Mouse (Mus musculus) liver, embryonic 16.5 days (tissue): ENCODE data around the gene Ptbp3. TPM values are rescaled to one million over a fixed set of nuclear protein-coding genes. Genes with fewer than 3 reads are reported as not detected.
"Not testable (repeated sequence)": the region's sequence is repeated elsewhere in the genome, so short reads cannot be mapped to it uniquely, and the experiment has no call there.

ENCODE experiments used
- ATAC-seq: fragments of 200-750 bp; cut with Nextera tagmentation; 2 replicates; pipeline ENCODE4 v1.8.0; 2017; ENCODE audit warnings: low read depth, mild to moderate bottlenecking, moderate number of reproducible peaks, moderate library complexity
- H3K27ac ChIP-seq: fragments of 300-500 bp; sonication (generic); 2 replicates; pipeline ENCODE4 v1.5.1; 2014; ENCODE audit warnings: mild to moderate bottlenecking, low read length
- H3K27me3 ChIP-seq: fragments of 300-500 bp; sonication (generic); 2 replicates; pipeline ENCODE4 v1.6.1; 2014; ENCODE audit warnings: low read depth, low read length, mixed read lengths; ENCODE audit not compliant: control insufficient read depth, insufficient read depth
- H3K36me3 ChIP-seq: fragments of 300-500 bp; sonication (generic); 2 replicates; pipeline ENCODE4 v1.6.1; 2014; ENCODE audit warnings: mild to moderate bottlenecking; ENCODE audit not compliant: control insufficient read depth, insufficient read depth
- H3K4me1 ChIP-seq: fragments of 300-500 bp; sonication (generic); 2 replicates; pipeline ENCODE4 v1.6.1; 2014; ENCODE audit warnings: low read depth, low read length, mixed read lengths; ENCODE audit not compliant: control insufficient read depth
- H3K4me2 ChIP-seq: fragments of 300-500 bp; sonication (generic); 2 replicates; pipeline ENCODE4 v1.6.1; 2014; ENCODE audit warnings: low read depth, low read length, mixed read lengths
- H3K4me3 ChIP-seq: fragments of 300-500 bp; sonication (generic); 2 replicates; pipeline ENCODE4 v1.5.1; 2014; ENCODE audit warnings: low read depth, mild to moderate bottlenecking, low read length
- H3K9ac ChIP-seq: fragments of 300-500 bp; sonication (generic); 2 replicates; pipeline ENCODE4 v1.6.1; 2014; ENCODE audit warnings: low read depth, low read length
- H3K9me3 ChIP-seq: fragments of 300-500 bp; sonication (generic); replicated peaks from 2 replicates; pipeline ENCODE4 v1.6.1; 2016; ENCODE audit warnings: low read length; ENCODE audit not compliant: control insufficient read depth
- WGBS: fragments of 180-500 bp; shearing (Covaris S2); extraction: QIAGEN DNeasy Blood & Tissue Kit; methylation state at CpG from one replicate; pipeline ENCODE4 v1.1.7; 2014; ENCODE audit not compliant: insufficient replicate concordance; 5-methylcytosine and 5-hydroxymethylcytosine counted together
- polyA plus RNA-seq: library from polyadenylated mRNA; unstranded; fragments of >200 nt; fragmentation: Nextera tagmentation; extraction: Ambion mirVana; gene quantifications from 2 replicates; pipeline ENCODE4 v1.2.1, GENCODE M21; 2015

Ptbp3 gene
- polyA plus RNA-seq, 1 experiment from 2014 or later = 52.4 TPM

DNA sequence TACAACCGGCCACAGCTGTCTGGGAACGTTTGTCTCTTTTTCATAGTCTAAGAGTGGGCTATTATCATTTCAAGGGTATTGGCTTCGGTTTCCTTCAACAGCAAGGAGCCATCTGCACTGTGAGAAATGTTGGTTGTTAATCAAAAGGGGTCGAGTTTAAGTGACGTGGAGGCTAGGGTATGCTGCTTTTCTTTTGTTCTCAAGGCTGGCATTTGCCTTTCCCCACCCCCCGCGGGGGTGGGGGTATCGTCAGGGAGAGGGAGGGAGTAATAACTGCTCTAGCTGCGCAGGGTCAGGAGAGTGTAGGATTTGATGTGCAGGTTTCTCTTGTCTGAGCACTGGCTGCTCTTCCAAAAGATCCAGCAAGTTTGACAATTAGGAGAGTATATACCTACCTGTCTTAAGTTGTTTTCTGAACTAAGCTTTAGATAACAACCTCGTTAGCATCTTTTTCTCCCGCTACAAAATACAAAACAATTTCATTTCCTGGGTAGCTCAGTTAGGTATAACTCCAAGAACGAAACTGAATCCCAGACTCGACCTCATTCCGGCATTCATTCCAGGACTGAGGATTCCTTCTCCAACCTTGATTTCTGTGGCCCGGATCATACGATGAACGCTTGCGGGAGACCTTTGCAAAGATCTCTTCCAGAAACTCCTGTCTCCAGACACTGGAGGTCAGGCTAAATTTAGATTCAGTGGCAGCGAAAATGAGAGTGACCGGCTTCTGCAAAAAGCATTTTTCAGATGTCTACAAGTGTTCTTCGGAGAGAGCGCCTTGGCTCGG lies 31.5 kb upstream of the Ptbp3 start:
- H3K27ac ChIP-seq = peak overlapping the region; percentile 92
- H3K9ac ChIP-seq = peak overlapping the region; percentile 74
- peak overlapping the region; percentile 84 for H3K4me3 ChIP-seq
- H3K36me3 ChIP-seq = no peaks in the 10 kb centered on the region
- no peaks in the 10 kb centered on the region for H3K9me3 ChIP-seq
- no peak for ATAC-seq
- peak overlapping the region; percentile 99 for H3K4me2 ChIP-seq
- WGBS = under 1% methylated on average over 23 of the region's 23 CpGs
- no peaks in the 10 kb centered on the region for H3K27me3 ChIP-seq
- H3K4me1 ChIP-seq = peaks cover 14% of the 10 kb centered on the region

DNA sequence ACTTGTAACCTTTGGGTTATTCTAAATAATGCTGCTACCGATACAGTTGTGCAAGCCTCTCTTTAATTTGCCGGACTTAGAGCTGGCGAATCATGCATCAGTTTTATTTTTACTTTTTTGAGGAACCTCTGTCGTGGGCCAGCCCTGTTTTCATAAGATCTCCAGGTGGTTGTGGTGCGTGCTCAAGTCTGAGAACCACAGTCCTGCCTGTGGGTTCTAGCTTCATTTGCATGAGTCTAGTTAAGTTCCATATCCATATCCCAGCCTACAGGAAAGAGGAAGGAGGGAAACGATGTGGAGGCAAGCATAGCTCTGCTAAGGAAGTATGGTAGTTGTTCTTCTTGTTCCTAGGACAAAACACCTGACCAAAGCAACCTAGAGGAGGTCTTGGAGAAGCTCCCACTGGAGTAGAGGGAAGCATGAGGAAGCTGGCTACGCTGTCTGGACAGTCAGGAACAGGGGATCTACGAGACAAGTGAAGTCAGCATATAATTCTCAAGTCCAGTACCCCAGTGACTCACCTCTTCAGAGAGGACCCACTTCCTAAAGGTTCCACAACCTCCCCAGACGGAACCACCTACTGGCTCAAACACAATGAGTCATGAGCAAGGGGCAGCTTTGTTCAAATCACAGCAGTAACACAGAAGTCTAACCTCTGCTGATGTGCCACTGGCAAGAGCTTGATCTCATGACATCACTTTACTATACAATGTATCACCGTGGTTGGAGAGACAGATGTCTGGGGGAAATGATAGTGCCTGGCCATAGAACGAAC lies 26.2 kb upstream of the Ptbp3 start:
- ATAC-seq = no peak

DNA sequence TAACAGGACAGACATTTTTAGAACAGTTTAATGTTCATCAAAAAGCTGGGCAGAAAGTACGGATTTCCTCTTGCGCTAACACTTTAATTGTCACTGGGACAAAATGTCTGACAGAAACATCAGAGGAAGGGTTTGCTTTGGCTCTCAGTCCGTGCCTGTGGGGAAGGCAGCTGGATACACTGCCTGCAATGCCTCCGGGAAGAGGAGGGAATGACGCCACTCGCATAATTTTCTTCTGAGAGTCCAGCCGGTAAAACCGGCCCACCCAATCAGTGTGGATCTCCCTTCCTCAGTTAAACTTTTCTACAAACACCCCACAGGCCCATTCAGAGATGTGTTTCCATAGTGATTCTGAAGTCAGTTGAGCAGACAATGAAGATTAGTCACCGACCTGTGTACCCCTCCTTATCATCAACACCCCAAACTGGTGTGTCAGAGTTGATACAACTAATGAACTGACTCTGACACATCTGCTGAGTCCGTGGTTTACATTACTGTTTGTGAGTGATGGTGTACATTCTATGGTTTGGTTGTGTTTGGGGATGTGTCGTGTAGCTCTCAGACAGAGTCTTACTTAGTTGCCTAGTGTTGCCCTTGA lies 23.5 kb upstream of the Ptbp3 start:
- peak; percentile 76 for ATAC-seq
- Histone ChIP-seq H3K4me1 (peaks cover 11% of the 10 kb centered on the region), H3K27ac (peak overlapping the region; percentile 60; the same call in 1 of the 2 replicates), H3K9ac (no peak overlapping the region), H3K27me3 (no peaks in the 10 kb centered on the region), H3K4me3 (no peak overlapping the region), H3K36me3 (no peaks in the 10 kb centered on the region), H3K9me3 (no peaks in the 10 kb centered on the region), H3K4me2 (peak overlapping the region; percentile 32; the same call in 1 of the 2 replicates)
- WGBS = 48% methylated on average over 11 of the region's 11 CpGs

More for the DNA sequence above, 26.2 kb upstream of the Ptbp3 start:
- Histone ChIP-seq H3K9me3 (no peaks in the 10 kb centered on the region), H3K36me3 (no peaks in the 10 kb centered on the region), H3K4me2 (no peak overlapping the region), H3K27me3 (no peaks in the 10 kb centered on the region), H3K9ac (no peak overlapping the region), H3K4me1 (peaks cover 11% of the 10 kb centered on the region), H3K27ac (no peak overlapping the region), H3K4me3 (no peak overlapping the region)
- WGBS = 54% methylated on average over 11 of the region's 11 CpGs

DNA sequence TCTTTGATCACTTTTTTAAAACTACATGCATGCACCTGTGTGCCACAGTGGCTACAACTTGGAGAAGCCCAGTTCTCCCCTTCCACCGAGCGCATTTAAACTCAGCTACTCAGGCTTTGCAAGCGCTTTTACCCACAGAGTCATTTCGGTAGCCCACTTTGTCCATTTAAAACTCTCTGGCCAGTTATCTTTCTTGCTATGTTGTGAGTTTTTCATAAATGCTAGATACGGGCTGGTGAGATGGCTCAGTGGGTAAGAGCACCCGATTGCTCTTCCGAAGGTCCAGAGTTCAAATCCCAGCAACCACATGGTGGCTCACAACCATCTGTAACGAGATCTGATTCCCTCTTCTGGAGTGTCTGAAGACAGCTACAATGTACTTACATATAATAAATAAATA lies 21.4 kb upstream of the Ptbp3 start:
- not testable (repeated sequence) for ATAC-seq, H3K27me3 ChIP-seq, H3K9me3 ChIP-seq, H3K36me3 ChIP-seq, H3K4me3 ChIP-seq, H3K4me2 ChIP-seq, H3K27ac ChIP-seq, H3K9ac ChIP-seq
- H3K4me1 ChIP-seq = peaks cover 11% of the 10 kb centered on the region
- WGBS = 86% methylated on average over 7 of the region's 8 CpGs

DNA sequence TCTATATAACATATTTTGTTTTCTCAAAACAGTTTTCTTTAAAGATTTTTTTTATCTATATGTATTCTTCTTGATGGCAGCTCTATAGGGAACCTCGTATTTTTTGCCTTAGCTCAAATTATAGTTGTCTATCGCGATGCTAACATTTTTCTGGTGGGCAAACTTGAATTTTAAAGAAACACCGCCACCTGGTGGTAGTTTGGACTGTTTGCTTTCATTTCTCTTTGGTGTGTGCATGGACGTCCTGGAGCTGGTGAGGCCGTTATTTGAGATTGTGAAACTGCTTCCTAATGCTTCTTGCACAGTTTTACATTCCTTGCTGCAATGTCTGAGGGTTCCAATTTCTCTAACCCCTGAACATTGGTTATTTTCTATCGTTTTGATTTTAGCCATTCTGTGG lies 20.4 kb upstream of the Ptbp3 start:
- H3K9me3 ChIP-seq = no peaks in the 10 kb centered on the region
- H3K9ac ChIP-seq = no peak overlapping the region
- no peak overlapping the region for H3K27ac ChIP-seq
- under 1% methylated on average over 7 of the region's 7 CpGs for WGBS
- peaks cover 11% of the 10 kb centered on the region for H3K4me1 ChIP-seq
- H3K4me3 ChIP-seq = no peak overlapping the region
- H3K4me2 ChIP-seq = peak overlapping the region; percentile 49
- H3K27me3 ChIP-seq = no peaks in the 10 kb centered on the region
- ATAC-seq = peak; percentile 49
- no peaks in the 10 kb centered on the region for H3K36me3 ChIP-seq

DNA sequence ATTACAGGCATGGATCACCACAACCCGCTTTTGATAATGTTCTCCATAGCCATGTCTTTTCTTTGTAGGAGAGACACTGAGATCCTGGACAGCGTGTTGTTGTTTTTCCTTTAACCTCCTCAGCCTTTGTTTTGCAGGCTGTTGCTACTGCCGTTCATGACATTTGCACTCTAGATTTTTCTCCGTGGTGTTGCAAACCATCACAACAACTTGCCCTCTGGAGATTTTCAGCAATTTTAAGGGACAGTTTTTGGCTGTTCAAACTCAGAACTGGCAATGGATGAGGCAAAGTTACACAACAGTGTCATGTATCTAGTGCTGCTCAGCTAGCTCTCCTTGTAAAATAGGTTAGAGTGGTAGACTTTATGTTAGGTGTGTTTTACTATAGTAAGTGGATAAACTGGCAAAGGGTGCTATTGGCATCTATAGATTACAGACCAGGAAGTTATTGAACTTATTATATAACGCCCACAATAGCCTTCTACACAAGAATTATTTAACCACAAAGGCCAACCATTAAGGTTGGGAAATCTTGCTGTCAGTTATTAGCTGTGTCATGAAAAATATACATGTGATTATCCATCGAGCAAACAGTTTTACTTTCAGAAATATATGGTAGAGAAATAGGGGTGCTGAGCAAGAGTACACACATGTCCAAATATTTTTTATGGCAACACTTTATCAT lies 18.6 kb upstream of the Ptbp3 start:
- Histone ChIP-seq H3K36me3 (no peaks in the 10 kb centered on the region), H3K9me3 (no peaks in the 10 kb centered on the region), H3K9ac (no peak overlapping the region), H3K4me3 (no peak overlapping the region), H3K4me2 (no peak overlapping the region), H3K4me1 (peaks cover 8% of the 10 kb centered on the region), H3K27me3 (no peaks in the 10 kb centered on the region), H3K27ac (no peak overlapping the region)
- ATAC-seq = no peak
- WGBS = 53% methylated on average over 6 of the region's 6 CpGs

DNA sequence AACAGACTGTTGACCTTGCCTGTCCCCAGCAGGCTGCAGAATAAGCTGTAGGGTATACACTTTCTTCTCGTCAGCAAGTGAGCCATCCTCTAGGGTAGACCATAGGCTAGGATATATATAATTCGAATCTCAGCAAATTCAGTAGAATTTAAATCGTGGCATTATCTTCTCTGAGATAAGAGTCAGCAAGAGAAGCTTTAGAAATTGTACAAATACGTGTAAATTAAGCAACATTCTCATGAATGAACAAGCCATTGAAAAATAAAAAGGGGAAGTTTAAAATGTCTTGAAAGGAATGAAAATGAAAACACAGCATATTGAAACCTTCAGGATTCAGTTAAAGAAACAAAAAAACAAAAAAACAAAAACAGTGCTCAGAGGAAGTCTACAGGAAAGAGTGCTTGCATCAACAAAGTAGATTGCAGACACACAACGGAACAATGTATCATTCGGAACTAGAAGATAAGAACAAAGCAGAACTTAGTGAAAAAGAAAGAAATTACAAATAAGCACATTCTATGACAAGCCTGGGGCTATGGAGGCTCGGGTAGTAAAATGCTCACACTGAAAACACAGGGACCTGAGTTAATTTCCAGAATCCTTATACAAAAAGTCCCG lies 16.5 kb upstream of the Ptbp3 start:
- no peak; the same call in 1 of the 2 replicates for ATAC-seq
- H3K9ac ChIP-seq = no peak overlapping the region
- H3K4me2 ChIP-seq = no peak overlapping the region
- H3K4me1 ChIP-seq = peaks cover 4% of the 10 kb centered on the region
- H3K9me3 ChIP-seq = no peaks in the 10 kb centered on the region
- H3K4me3 ChIP-seq = no peak overlapping the region
- peak overlapping the region; percentile 62 for H3K27ac ChIP-seq
- H3K36me3 ChIP-seq = no peaks in the 10 kb centered on the region
- H3K27me3 ChIP-seq = no peaks in the 10 kb centered on the region
- 24% methylated on average over 8 of the region's 8 CpGs for WGBS

DNA sequence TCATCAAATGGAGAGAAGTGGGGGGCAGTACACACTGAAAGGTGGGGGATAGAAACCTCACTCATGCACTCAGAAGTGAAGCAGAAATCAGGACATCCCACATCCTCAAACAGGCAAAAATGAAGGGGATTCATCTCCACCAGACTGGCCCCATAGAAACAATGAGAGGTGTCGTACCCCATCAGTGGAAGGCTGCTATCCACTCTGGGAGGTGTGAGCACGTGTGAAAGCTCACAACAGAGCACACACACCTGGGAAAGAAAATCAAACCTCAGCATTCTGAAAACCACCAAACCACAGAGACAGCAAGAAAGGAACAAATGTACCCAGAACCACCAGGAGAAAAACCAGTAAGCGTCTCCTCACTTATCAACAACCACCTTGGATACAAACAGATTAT lies 15.0 kb upstream of the Ptbp3 start:
- no peak overlapping the region for H3K27ac ChIP-seq
- no peak overlapping the region for H3K9ac ChIP-seq
- H3K36me3 ChIP-seq = no peaks in the 10 kb centered on the region
- H3K4me3 ChIP-seq = no peak overlapping the region
- WGBS = 42% methylated on average over 3 of the region's 3 CpGs
- H3K27me3 ChIP-seq = no peaks in the 10 kb centered on the region
- no peak overlapping the region for H3K4me2 ChIP-seq
- no peaks in the 10 kb centered on the region; the same call in none of the 2 replicates for H3K4me1 ChIP-seq
- no peak for ATAC-seq
- H3K9me3 ChIP-seq = no peaks in the 10 kb centered on the region
